Mouse (Mus musculus) cerebellum, postnatal 25 days (tissue): ENCODE data around the gene Kifc3.

ENCODE experiments used
- DNase-seq, 2 experiments: peaks; one replicate each; pipeline ENCODE4 v3.0.0; 2021; ENCODE audit warnings: mixed read lengths in 2 of 2

Kifc3 gene

DNA sequence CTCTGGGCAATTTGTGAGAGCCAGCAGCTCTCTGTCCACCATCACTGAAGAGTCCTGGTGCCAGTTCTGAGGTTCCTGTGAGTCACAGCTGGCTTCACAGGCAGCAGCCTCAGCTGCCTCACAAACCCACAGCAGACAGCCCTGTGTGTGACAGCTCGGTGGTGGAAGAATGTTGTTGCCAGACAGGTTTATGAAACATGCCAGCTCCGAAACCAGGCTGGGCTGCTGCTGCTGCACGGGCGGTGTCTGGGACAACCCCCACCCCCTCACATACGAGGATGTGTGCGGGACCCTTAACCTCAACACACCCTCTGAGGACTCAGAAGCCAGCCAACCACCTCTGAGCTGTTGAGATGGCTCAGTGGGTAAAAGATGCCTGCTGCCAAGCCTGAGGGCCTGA lies 48.0 kb downstream of the Kifc3 start:
- DNase-seq, result no peak

- no peak for DNase-seq
Measured at GRCm38 (mm10) chr8:95154056-95154455, 48.6 kb downstream of the Kifc3 start.

- no peak for DNase-seq
Measured at GRCm38 (mm10) chr8:95150608-95151007, 52.0 kb downstream of the Kifc3 start.

- DNase-seq, result no peak
Measured at GRCm38 (mm10) chr8:95149426-95149825, 53.2 kb downstream of the Kifc3 start.

- DNase-seq, result no peak
Measured at GRCm38 (mm10) chr8:95146846-95147245, 55.8 kb downstream of the Kifc3 start.

GRCm38 (mm10) chr8:95146044-95146745 lies 56.4 kb downstream of the Kifc3 start:
- no peak for DNase-seq

DNA sequence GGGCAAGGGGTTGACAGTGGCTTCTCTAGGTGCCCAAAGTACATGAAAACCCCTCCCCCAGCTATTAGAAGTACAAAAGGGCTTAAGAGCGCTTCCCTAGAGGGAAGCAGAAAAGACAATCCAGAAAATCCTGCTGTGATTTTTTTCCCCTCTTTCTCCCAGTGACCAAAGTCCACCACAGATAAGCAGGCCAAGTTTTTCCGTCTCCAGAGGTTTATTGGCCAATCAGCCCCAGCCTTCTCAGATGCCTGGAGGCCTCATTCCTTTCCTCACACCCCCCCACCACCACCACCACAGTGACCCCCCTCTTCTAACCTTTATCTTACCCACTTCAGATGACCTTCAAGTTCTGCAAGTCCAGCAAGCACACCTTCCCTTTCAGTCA lies 58.0 kb downstream of the Kifc3 start:
- DNase-seq, result no peak

- DNase-seq, result no peak
Measured at GRCm38 (mm10) chr8:95143805-95144630, 58.6 kb downstream of the Kifc3 start.

GRCm38 (mm10) chr8:95142985-95143804 lies 59.4 kb downstream of the Kifc3 start:
- peak; percentile 25 to 49 for DNase-seq

- peak; percentile 75 to 89 for DNase-seq
Measured at GRCm38 (mm10) chr8:95142075-95142831, 60.4 kb downstream of the Kifc3 start.

DNA sequence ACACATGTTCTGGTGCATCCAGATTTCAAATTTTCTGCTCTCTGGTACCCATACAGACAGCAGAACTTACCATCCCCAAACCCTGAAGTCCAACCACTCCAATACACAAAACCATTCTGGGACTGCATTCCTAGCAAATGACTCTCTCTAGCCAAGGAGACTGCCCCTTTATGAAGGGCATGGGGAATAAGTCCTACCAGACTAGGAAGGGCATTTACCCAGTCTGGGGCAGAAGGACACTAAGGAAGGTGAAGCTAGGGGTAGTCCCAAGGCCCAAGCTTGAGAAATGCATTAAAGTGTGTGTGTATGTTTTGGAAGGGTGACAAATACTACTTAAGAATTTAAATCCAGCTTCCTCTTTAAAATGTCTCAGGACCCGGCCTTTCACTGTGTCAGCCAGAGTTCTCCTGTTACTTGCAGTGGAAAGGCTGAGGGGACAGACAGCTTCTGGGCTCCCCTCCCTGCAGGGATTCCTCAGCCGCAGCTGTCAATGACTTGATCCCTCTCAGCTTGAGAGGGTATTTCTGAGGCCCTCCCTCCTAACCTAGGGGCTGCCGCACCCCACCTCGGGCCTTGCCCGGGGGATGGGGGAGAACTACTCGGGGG lies 61.0 kb downstream of the Kifc3 start:
- DNase-seq, result no peak

- no peak for DNase-seq
Measured at GRCm38 (mm10) chr8:95141026-95141425, 61.6 kb downstream of the Kifc3 start.

DNA sequence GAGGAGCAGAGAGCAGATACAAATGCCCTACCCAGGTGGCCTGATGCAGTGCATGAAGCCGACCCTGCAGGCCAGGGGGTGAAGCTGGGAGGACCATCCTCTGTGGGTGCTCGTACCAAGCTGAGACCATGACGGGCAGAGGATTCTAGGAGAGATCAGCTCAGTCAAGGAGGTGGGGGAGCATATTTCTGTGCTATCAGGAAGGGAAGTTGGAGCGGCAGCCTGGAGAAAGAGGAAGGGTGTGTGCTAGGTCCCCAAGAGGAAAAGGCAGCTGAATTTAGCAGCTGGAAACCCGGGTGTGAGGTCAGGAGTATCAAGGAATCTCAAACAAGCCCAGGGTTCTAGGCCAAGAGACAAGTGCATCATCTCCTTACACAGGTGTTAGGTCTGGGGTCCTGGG lies 62.1 kb downstream of the Kifc3 start:
- DNase-seq, result no peak

- no peak for DNase-seq
Measured at GRCm38 (mm10) chr8:95139051-95139365, 63.6 kb downstream of the Kifc3 start.

GRCm38 (mm10) chr8:95138341-95139050 lies 64.1 kb downstream of the Kifc3 start:
- peak in 1 of 2 experiments; percentile 29 for DNase-seq

- DNase-seq, result peak; percentile 30 to 45
Measured at GRCm38 (mm10) chr8:95137641-95138098, 64.9 kb downstream of the Kifc3 start.

GRCm38 (mm10) chr8:95137201-95137600 lies 65.4 kb downstream of the Kifc3 start:
- DNase-seq, result no peak

DNA sequence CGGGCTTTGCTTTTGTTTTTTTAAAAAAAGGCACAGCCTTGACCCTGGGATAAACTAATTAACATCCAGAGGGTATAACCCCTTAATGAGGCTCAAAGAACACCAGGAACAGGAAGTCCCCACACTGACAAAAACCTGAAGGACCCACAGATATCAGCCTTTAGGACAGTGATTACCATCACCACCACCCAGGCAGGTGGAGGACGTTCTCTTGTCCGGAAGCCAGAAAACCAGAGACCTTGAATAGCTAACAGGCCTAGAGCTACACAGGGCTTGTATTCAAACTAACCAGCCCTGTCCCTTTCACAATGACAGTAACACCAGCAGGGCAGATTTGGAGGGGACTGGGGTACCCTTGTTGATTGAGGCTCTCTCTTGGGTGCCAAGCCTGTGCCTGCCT lies 66.4 kb downstream of the Kifc3 start:
- no peak for DNase-seq

- DNase-seq, result no peak
Measured at GRCm38 (mm10) chr8:95135242-95135641, 67.4 kb downstream of the Kifc3 start.

DNA sequence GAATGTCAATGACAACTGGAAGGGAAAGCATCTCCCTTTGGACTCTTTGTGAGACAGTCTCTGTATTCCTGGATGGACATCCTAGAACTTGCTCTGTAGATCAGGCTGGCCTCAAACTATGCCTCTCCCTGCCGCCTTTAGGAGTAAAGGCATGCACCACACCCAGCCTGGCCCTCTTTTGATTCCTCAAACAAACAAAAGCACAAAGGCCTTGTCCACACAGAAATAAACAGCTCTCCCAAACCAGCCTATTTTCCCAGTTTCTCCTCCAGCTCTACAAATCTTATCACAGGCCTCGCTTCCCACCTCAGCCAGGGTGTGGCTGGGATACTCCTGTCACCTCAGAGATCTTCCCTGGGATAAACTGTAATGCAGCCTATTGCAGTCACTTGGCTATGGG lies 68.4 kb downstream of the Kifc3 start:
- DNase-seq, result no peak

- no peak for DNase-seq
Measured at GRCm38 (mm10) chr8:95131983-95132382, 70.6 kb downstream of the Kifc3 start.
